Mouse (Mus musculus): ENCODE results near the gene Mgat4b. TPM values are rescaled to one million over a fixed set of nuclear protein-coding genes. Genes with fewer than 3 reads are reported as not detected.
A peak's percentile ranks its signal among the peaks of the same experiment; 100 is the strongest.
"Not testable (repeated sequence)": the region's sequence is repeated elsewhere in the genome, so short reads cannot be mapped to it uniquely, and the experiment has no call there.

Gene Mgat4b
- 54.6 and 57.9 TPM in 2 replicates for polyA plus RNA-seq (2015; fragmentation: Nextera tagmentation; extraction: Ambion mirVana)

DNA sequence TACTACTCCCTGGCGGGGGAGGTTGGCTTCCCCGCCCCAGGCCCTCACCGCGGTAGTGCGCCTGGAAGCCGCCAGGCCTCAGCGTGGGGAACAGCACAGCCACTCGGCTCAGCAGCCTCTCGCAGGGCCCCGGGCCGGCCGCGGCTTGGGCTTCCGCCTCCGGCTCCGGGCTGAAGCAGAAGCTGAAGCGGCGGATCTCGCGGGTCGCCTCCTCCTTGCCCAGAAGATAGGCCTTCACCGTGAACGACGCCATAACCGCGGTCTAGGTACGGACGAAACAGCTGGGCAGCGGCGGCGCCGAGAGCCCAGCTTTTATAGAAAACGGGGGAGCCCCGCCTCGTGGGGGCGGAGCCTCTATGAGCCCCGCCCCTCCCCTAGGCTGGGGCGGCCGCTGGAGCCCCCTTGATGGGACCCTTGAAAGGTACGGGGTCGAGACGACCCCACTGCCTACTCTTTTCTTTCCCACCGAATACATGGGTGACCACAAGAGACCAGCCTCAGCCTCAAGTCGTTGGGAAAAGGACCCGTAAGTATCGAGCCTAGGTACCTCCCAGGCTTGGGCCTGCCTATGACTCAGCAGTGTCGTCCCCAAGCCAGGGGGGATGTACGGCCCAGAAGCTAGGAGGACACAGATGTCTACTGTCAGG lies at the start of gene Mgat4b, which contains the start of gene Sqstm1:
Mgat4b (plus strand) TSS at position 386 of the 647 bp plus-strand sequence.
Sqstm1 (minus strand) TSS at position 323 of the 647 bp plus-strand sequence.
- Histone ChIP-seq H3K4me2 (peak within 1 kb of the TSS; percentile 57), H3K9ac (peak within 1 kb of the TSS; percentile 95), H3K4me1 (peaks cover 34% of the 10 kb centered on the region), H3K27ac (peak within 1 kb of the TSS; percentile 97), H3K36me3 (replicated peaks) (peaks cover 21% of the 10 kb centered on the region), H3K27me3 (replicated peaks) (no peaks in the 10 kb centered on the region), H3K9me3 (no peaks in the 10 kb centered on the region), H3K4me3 (peak within 1 kb of the TSS; percentile 87)
- ATAC-seq (replicated peaks) = peak; percentile 80
- WGBS = 0% methylated on average over 48 of the region's 48 CpGs

DNA sequence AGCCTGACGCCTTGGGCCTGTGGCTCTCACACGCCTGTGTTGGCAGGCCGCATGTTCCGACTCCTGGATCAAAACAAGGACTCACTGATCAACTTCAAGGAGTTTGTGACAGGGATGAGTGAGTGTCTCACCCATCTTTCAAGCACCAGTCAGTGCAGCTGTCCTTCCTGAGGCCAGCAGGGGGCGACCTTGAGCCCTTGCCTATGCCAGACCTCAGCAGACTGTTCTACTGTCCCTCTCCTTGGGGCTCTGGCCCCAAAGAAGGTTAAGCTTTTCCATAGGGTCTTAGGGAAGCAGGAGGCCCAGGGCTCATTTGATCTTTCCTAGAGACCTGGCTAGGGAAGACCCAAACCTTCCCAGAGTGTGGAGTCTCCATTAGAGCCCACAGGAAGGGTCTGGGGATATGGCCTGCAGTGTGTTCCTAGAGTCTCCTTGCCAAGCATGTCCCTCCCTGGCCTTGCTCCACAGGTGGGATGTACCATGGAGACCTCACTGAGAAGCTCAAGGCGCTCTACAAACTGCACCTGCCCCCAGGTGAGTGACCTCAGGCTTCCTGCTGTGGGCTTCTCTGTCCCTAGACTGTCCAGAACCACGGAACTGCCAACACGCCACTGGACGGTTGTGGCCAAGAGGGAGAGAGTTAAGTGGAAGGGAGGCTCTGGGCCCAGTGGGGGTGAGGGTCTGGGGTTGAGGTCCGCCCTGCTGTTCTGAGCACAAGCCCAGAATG lies 48.9 kb upstream of the Mgat4b start:
- Histone ChIP-seq H3K9me3 (no peaks in the 10 kb centered on the region), H3K27ac (no peak overlapping the region), H3K27me3 (replicated peaks) (no peaks in the 10 kb centered on the region), H3K9ac (no peak overlapping the region), H3K4me3 (no peak overlapping the region), H3K36me3 (replicated peaks) (peaks cover 39% of the 10 kb centered on the region), H3K4me2 (no peak overlapping the region), H3K4me1 (no peaks in the 10 kb centered on the region)
- peak; percentile 51; the same call in 1 of the 2 replicates for ATAC-seq (replicated peaks)
- 73% methylated on average over 10 of the region's 10 CpGs for WGBS

DNA sequence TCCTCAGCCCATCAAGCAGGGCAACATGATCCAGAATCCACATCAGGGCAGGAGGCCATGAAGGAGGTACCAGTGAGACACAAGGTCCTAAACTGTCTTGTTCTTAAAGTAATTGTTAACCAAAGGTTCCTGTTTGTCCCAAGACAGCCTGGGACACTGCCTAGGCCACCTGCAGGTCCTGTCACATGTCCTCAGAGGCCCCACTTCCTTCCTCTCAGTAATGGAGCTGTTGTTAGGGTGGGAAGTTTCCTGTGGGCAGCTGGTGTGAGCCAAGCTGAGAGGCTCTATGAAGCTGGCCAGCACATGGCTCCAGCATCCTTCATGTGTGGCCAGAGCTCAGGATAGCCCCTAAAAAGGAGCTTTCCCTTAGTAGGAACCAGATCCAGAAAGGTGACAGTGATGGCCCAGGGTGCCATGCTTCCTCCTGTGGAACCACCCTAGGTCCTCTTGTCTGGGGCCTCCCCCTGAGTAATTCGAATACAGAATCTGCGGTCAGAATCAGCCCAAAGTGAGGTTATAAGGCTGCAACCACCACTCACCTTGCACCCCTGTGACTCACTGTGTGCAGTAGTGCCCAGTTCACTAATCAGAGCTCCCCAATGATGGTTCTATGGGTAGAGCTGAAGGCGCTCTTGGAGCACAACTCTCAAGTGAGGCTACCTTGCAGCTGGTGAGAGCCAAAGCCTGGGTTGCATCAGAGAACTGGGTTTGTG lies 48.2 kb upstream of the Mgat4b start:
- ATAC-seq (replicated peaks) = no peak
- no peaks in the 10 kb centered on the region for H3K27me3 ChIP-seq (replicated peaks)
- no peak overlapping the region for H3K4me2 ChIP-seq
- H3K4me1 ChIP-seq = no peaks in the 10 kb centered on the region
- H3K4me3 ChIP-seq = no peak overlapping the region
- no peak overlapping the region for H3K27ac ChIP-seq
- peaks cover 31% of the 10 kb centered on the region for H3K36me3 ChIP-seq (replicated peaks)
- no peak overlapping the region for H3K9ac ChIP-seq
- WGBS = 95% methylated on average over 3 of the region's 3 CpGs
- H3K9me3 ChIP-seq = no peaks in the 10 kb centered on the region

DNA sequence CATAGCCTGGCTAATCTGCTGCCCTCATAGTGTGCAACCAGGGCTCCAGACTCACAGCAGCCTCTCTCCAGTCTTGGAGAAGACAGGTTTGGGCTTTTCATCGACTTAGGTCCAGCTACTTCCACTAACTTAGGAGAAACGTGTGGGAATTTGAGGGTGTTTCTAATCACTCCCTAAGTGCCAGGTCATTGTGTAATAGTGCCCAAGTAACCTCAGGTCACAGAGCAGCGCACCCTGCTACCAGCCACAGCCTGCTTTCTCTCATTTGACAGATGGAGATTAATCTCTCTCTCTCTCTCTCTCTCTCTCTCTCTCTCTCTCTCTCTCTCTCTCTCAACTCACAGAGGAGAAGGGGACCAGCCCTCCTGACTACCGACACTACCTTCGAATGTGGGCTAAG lies 42.3 kb upstream of the Mgat4b start:
- ATAC-seq (replicated peaks) = no peak
- no peaks in the 10 kb centered on the region for H3K27me3 ChIP-seq (replicated peaks)
- WGBS = 92% methylated on average over 5 of the region's 5 CpGs
- no peak overlapping the region for H3K9ac ChIP-seq
- H3K36me3 ChIP-seq (replicated peaks) = peaks cover 45% of the 10 kb centered on the region
- no peak overlapping the region for H3K4me3 ChIP-seq
- no peak overlapping the region for H3K4me2 ChIP-seq
- no peaks in the 10 kb centered on the region for H3K9me3 ChIP-seq
- no peaks in the 10 kb centered on the region for H3K4me1 ChIP-seq
- H3K27ac ChIP-seq = no peak overlapping the region

DNA sequence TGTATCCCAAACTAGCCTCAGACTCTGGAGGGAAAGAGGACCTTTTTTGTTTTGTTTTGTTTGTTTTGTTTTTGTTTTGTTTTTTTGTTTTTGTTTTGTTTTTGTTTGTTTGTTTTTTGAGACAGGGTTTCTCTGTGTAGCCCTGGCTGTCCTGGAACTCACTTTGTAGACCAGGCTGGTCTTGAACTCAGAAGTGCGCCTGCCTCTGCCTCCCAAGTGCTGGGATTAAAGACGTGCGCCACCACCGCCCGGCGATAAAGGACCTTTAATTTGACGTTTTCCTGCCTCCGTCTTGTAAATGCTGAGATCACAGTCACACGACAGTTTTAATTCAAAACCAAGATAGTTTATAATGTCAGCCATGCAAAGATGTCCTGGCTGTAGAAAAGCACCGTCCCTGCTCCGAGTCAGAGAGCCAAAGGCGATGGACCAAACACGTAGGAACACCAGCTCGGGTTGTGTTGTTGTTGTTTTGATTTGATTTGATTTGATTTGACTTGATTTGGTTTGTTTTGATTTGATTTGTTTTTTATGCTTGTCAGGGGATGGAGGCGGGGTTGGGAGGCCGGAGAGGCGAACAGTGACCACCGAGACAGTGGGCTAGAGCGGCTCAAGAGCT lies 36.5 kb upstream of the Mgat4b start, which contains the start of gene Mrnip:
Mrnip (plus strand) TSS at position 334 of the 619 bp plus-strand sequence.
- not testable (repeated sequence) for H3K27me3 ChIP-seq (replicated peaks); H3K9me3 ChIP-seq
- Histone ChIP-seq H3K36me3 (replicated peaks) (peaks cover 27% of the 10 kb centered on the region), H3K4me2 (peak within 1 kb of the TSS; percentile 62), H3K4me3 (peak within 1 kb of the TSS; percentile 59), H3K4me1 (peaks cover 12% of the 10 kb centered on the region), H3K9ac (peak within 1 kb of the TSS; percentile 71), H3K27ac (peak within 1 kb of the TSS; percentile 90)
- ATAC-seq (replicated peaks) = peak; percentile 53
- 5% methylated on average over 19 of the region's 19 CpGs for WGBS

DNA sequence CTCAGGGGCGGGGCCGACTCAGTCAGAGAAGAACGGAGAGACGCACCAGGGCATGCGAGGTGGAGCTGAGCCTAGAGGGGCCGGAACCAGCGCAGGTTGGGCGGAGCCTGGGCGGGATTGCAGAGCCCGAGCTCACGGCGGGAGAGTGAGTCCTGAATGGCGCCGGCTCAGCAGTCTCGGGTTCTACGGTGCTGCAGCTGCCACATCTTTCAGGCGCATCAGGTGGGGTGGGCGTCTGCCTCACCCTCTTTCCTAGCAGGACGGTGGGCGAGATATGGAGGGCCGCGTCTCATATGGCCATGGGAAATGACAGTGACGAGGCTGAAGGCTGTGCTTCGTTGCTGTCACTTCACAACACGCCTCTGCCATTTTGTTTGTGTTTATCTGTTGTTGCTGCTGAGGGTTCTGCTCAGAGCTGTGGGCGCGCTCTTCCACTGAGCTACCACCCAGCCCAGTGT lies 35.9 kb upstream of the Mgat4b start:
- H3K9ac ChIP-seq = peak overlapping the region; percentile 71
- no peaks in the 10 kb centered on the region for H3K9me3 ChIP-seq
- peak; percentile 100 for ATAC-seq (replicated peaks)
- H3K4me3 ChIP-seq = peak overlapping the region; percentile 59
- no peaks in the 10 kb centered on the region for H3K27me3 ChIP-seq (replicated peaks)
- peaks cover 12% of the 10 kb centered on the region for H3K4me1 ChIP-seq
- H3K4me2 ChIP-seq = peak overlapping the region; percentile 62
- WGBS = under 1% methylated on average over 27 of the region's 27 CpGs
- peaks cover 22% of the 10 kb centered on the region; the same call in 1 of the 2 replicates for H3K36me3 ChIP-seq (replicated peaks)
- H3K27ac ChIP-seq = peak overlapping the region; percentile 90

DNA sequence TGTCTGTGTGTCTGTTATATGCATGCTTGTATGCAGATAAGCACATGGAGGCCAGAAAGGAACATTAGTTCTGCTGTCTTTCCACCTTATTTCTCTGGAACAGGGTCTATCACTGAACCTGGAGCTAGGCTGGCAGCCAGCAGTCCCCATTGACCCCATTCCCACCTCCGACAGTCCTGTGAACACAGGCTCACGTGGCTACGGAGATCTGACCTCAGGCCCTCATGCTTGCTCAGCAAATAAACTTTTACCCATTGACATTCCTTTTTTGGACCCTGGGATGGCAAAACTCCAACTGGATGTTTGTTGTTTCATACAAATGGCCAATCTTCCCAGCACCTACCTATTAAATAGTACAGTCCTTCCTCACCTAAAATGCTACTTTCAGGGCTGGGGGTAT lies 34.3 kb upstream of the Mgat4b start:
- H3K36me3 ChIP-seq (replicated peaks) = peaks cover 12% of the 10 kb centered on the region
- no peak overlapping the region for H3K4me2 ChIP-seq
- no peak overlapping the region for H3K9ac ChIP-seq
- no peak overlapping the region for H3K4me3 ChIP-seq
- peaks cover 12% of the 10 kb centered on the region for H3K4me1 ChIP-seq
- H3K9me3 ChIP-seq = no peaks in the 10 kb centered on the region
- WGBS = 89% methylated on average over 3 of the region's 3 CpGs
- H3K27ac ChIP-seq = no peak overlapping the region
- ATAC-seq (replicated peaks) = no peak
- H3K27me3 ChIP-seq (replicated peaks) = no peaks in the 10 kb centered on the region

DNA sequence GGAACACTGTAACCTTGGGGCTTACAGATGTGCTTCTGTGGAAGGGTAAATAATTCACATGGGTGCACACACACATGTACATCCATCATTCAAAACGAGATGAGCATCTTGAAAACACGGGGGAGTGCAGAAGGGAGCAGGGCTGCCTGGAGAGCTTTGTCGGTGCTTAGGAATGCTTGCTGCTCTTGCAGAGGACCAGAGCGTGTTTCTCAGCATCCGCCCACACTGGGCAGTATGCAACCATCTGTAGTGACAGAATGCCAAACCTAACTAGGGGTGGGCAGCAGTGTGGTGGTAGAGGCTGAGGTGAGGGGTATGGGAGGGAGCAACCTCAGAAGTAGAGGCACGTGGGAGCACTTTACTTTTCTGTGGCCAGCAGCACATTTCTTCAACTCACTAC lies 33.6 kb upstream of the Mgat4b start:
- ATAC-seq (replicated peaks) = no peak
- Histone ChIP-seq H3K4me1 (peaks cover 12% of the 10 kb centered on the region), H3K4me3 (no peak overlapping the region), H3K4me2 (no peak overlapping the region), H3K9me3 (no peaks in the 10 kb centered on the region), H3K27ac (no peak overlapping the region), H3K9ac (no peak overlapping the region), H3K36me3 (replicated peaks) (peaks cover 6% of the 10 kb centered on the region), H3K27me3 (replicated peaks) (no peaks in the 10 kb centered on the region)
- WGBS = 85% methylated on average over 6 of the region's 6 CpGs

DNA sequence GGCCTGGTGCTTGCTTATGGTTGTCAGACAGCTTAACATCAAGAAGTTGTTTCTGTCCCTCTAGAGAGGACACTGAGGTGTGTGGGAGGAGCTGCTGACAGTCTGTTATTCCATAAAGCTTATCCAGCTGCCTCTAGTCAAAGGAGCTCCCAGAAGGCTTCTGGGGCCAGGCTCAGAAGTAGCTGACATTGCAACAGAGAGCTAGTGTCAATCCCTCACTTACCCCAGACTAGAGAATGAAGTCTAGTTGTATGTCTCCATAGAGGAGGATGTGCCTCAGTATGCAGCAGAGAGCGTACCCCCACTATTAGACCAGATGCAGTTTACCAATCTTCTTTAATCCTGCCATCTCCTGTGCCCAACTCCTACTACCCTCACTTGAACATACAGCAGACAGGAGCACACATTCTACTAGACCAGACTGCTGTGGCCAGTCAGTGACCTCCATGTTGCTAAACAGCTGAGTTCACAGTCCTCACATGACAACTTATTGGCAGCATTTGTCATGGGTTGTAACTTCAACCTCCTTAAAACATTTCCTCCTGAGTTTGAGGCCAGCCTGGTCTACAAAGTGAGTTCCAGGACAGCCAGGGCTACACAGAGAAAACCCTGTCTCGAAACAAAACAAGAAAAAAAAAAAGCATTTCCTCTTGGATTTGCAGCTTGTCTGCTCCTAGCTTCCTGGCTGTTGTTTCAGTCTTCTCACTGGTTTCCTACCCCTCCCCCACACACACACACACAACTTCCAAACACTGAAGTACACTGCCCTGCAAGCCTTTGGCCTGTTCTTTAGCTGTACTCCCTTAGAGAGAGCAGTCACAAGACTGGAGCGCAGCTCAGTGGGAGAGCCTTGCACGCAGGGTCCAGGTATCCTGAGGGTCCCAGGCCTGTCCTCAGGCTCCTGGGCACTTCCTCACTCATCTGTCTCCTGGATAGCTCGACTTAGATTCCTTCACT lies 31.9 kb upstream of the Mgat4b start:
- H3K27me3 ChIP-seq (replicated peaks) = no peaks in the 10 kb centered on the region
- no peak for ATAC-seq (replicated peaks)
- H3K4me1 ChIP-seq = peaks cover 12% of the 10 kb centered on the region
- no peak overlapping the region for H3K4me2 ChIP-seq
- H3K27ac ChIP-seq = no peak overlapping the region
- H3K9me3 ChIP-seq = no peaks in the 10 kb centered on the region
- peaks cover 6% of the 10 kb centered on the region for H3K36me3 ChIP-seq (replicated peaks)
- 83% methylated on average over 5 of the region's 5 CpGs for WGBS
- no peak overlapping the region for H3K9ac ChIP-seq
- H3K4me3 ChIP-seq = no peak overlapping the region

DNA sequence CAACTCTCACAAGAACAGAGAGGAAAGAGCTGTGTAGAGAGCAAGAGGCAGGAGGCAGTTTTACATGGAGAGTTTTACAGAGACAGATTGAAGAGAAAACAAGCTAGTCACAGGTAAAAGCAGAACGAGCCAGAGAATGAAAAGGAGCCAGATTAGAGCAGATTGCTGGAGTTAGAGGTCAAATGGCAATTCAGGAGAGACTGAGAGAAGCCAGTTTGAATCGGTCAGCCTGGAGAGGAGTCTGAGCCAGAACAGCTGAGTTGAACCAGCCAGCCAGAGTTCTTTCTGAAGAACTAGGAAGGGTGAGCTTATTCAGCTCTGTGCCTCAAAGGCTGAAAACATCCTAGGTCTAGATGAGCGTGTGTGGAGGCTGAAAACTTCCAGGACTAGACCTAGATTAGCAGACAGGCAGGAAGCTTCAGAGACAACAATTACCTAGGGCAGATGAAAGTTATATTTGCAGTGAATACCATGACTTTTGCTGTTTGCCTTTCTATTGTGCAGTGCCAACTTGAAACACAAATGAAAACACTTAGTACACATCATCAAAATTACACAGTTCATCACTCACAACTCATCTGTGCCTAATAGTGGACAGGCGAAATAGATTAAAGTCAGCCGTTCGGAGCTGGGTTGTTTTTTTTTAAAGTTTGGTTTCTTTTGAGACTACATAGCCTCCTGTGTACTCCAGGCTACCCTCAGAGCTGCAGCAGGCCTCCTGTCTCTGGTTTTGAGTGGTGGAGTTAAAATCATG lies 30.0 kb upstream of the Mgat4b start:
- H3K9me3 ChIP-seq = no peaks in the 10 kb centered on the region
- ATAC-seq (replicated peaks) = no peak
- H3K27ac ChIP-seq = no peak overlapping the region
- H3K9ac ChIP-seq = no peak overlapping the region
- H3K4me3 ChIP-seq = no peak overlapping the region
- no peaks in the 10 kb centered on the region for H3K27me3 ChIP-seq (replicated peaks)
- WGBS = 83% methylated on average over 6 of the region's 6 CpGs
- peaks cover 6% of the 10 kb centered on the region for H3K36me3 ChIP-seq (replicated peaks)
- peaks cover 7% of the 10 kb centered on the region for H3K4me1 ChIP-seq
- no peak overlapping the region for H3K4me2 ChIP-seq
